Mouse (Mus musculus): ENCODE measurements around the gene Nhsl1. TPM values are rescaled to one million over a fixed set of nuclear protein-coding genes. Genes with fewer than 3 reads are reported as not detected.
"Not testable (repeated sequence)": the region's sequence is repeated elsewhere in the genome, so short reads cannot be mapped to it uniquely, and the experiment has no call there.

Gene Nhsl1
- polyA plus RNA-seq, 1 experiment from 2014 or later = 8.2 TPM

DNA sequence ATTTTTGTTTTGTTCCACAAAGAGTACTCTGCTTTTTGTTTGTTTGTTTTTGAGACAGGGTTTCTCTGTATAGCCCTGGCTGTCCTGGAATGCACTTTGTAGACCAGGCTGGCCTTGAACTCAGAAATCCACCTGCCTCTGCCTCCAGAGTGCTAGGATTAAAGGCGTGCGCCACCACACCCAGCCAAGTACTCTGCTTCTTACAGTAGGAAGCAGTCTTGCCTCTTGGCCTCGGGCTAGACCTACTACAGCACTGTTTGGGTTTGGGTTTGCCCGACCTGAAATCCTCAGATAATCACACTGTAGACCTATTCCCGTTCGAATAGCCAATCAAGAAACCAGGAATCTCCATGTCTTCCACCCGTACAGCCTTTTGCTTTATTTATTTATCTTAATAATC lies 130.1 kb downstream of the Nhsl1 start:
- 89% methylated on average over 7 of the region's 7 CpGs for WGBS
- H3K4me2 ChIP-seq; H3K27me3 ChIP-seq; ATAC-seq (ENCODE audit: insufficient number of reproducible peaks, insufficient read depth, low FRiP score, low TSS enrichment, low read depth); H3K9me3 ChIP-seq; H3K4me3 ChIP-seq; H3K9ac ChIP-seq; H3K27ac ChIP-seq; H3K36me3 ChIP-seq: not testable (repeated sequence)
- peaks cover 17% of the 10 kb centered on the region for H3K4me1 ChIP-seq

GRCm38 (mm10) chr10:18453380-18453779 lies 134.6 kb downstream of the Nhsl1 start:
- 0 out of 2 replicates have a peak, but pooled peaks have one; percentile 48 for ATAC-seq (ENCODE audit: insufficient number of reproducible peaks, insufficient read depth, low FRiP score, low TSS enrichment, low read depth)
- 26% methylated on average over 4 of the region's 4 CpGs for WGBS
- Histone ChIP-seq H3K9me3 (no peaks in the 10 kb centered on the region), H3K27me3 (no peaks in the 10 kb centered on the region), H3K27ac (0 out of 2 replicates have a peak overlapping the region, but pooled peaks have one; percentile 1), H3K9ac (no peak overlapping the region), H3K4me3 (no peak overlapping the region), H3K4me2 (no peak overlapping the region), H3K36me3 (no peaks in the 10 kb centered on the region), H3K4me1 (peaks cover 10% of the 10 kb centered on the region)

GRCm38 (mm10) chr10:18454161-18454560 lies 135.4 kb downstream of the Nhsl1 start:
- Histone ChIP-seq H3K36me3 (no peaks in the 10 kb centered on the region), H3K27ac (no peak overlapping the region), H3K27me3 (no peaks in the 10 kb centered on the region), H3K9me3 (no peaks in the 10 kb centered on the region), H3K4me3 (no peak overlapping the region), H3K4me2 (no peak overlapping the region), H3K4me1 (peaks cover 10% of the 10 kb centered on the region), H3K9ac (no peak overlapping the region)
- no peak for ATAC-seq (ENCODE audit: insufficient number of reproducible peaks, insufficient read depth, low FRiP score, low TSS enrichment, low read depth)
- 82% methylated on average over 3 of the region's 3 CpGs for WGBS

DNA sequence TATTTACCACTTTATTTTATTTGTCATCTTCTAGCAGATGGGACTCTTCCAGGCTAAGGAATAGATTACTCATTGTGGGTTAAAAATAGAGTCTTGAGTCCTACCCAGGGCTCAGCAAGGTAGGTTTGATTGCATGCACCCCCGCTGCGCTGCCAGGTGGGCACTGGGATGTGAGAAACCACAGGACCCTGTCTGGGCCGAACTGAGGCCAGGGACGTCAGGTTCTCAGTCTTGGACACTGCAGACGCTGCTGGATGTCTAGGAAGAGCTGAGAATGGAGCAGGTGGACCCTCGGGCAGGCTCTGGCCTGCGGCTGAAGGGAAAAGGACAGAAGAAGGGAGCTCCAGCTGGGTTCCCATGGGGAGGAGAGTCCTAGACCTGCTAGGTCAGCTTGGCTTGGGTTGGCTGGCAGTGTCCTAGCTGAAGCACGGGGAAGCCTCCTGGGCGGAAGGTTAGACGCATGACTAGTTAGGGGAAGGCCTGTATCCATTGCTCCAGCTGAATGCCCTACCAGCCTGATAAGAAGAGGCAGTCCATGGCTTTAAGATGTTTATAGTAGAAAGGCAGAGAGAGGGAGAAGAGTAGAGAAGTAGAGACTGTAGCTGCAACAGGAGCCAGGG lies 136.6 kb downstream of the Nhsl1 start:
- ATAC-seq (ENCODE audit: insufficient number of reproducible peaks, insufficient read depth, low FRiP score, low TSS enrichment, low read depth) = no peak
- H3K9me3 ChIP-seq = no peaks in the 10 kb centered on the region
- H3K27me3 ChIP-seq = no peaks in the 10 kb centered on the region
- H3K4me1 ChIP-seq = peaks cover 10% of the 10 kb centered on the region
- no peak overlapping the region for H3K4me2 ChIP-seq
- no peak overlapping the region for H3K9ac ChIP-seq
- 93% methylated on average over 10 of the region's 10 CpGs for WGBS
- no peak overlapping the region for H3K27ac ChIP-seq
- no peak overlapping the region for H3K4me3 ChIP-seq
- no peaks in the 10 kb centered on the region for H3K36me3 ChIP-seq

DNA sequence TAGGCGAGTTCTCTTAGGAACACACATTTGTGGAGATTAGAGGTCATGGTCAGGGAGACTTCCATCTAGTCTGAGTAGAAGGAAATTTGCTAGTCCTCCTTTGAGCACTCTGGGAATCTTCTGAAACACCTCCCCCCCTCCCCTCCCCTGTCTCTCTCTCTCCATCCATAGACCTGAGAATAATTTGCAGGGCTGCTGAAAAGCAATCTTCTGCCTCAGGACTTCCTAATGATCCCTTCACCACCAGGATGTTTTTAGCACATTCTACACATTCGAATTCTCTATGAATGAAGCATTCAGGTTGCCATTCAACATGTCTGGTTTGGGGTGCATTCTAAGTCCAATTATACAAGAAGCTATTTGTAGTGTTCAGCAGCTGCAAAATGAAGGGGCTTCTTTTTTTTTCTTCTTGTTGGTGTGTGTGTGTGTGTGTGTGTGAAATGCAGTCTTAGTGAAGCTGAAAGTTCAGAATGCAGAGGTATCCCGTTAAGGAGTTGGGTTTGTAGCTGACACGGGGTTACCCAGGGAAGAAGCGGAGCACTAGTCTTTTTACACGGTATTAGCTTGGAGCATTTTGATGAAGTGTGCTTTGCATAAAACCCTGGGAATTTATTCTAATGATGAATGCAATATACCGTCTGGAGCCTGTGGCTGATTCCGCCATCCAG lies 139.2 kb downstream of the Nhsl1 start:
- no peak for ATAC-seq (ENCODE audit: insufficient number of reproducible peaks, insufficient read depth, low FRiP score, low TSS enrichment, low read depth)
- Histone ChIP-seq H3K36me3 (no peaks in the 10 kb centered on the region), H3K4me1 (peaks cover 17% of the 10 kb centered on the region), H3K27ac (no peak overlapping the region), H3K9ac (no peak overlapping the region), H3K4me3 (no peak overlapping the region), H3K9me3 (no peaks in the 10 kb centered on the region), H3K4me2 (no peak overlapping the region), H3K27me3 (no peaks in the 10 kb centered on the region)
- 52% methylated on average over 8 of the region's 8 CpGs for WGBS

GRCm38 (mm10) chr10:18461336-18461735 lies 142.6 kb downstream of the Nhsl1 start:
- H3K4me2 ChIP-seq = no peak overlapping the region
- 93% methylated on average over 13 of the region's 13 CpGs for WGBS
- H3K4me3 ChIP-seq = no peak overlapping the region
- no peaks in the 10 kb centered on the region for H3K27me3 ChIP-seq
- ATAC-seq (ENCODE audit: insufficient number of reproducible peaks, insufficient read depth, low FRiP score, low TSS enrichment, low read depth) = no peak
- no peak overlapping the region for H3K27ac ChIP-seq
- H3K9ac ChIP-seq = no peak overlapping the region
- no peaks in the 10 kb centered on the region for H3K9me3 ChIP-seq
- peaks cover 25% of the 10 kb centered on the region for H3K4me1 ChIP-seq
- H3K36me3 ChIP-seq = no peaks in the 10 kb centered on the region

DNA sequence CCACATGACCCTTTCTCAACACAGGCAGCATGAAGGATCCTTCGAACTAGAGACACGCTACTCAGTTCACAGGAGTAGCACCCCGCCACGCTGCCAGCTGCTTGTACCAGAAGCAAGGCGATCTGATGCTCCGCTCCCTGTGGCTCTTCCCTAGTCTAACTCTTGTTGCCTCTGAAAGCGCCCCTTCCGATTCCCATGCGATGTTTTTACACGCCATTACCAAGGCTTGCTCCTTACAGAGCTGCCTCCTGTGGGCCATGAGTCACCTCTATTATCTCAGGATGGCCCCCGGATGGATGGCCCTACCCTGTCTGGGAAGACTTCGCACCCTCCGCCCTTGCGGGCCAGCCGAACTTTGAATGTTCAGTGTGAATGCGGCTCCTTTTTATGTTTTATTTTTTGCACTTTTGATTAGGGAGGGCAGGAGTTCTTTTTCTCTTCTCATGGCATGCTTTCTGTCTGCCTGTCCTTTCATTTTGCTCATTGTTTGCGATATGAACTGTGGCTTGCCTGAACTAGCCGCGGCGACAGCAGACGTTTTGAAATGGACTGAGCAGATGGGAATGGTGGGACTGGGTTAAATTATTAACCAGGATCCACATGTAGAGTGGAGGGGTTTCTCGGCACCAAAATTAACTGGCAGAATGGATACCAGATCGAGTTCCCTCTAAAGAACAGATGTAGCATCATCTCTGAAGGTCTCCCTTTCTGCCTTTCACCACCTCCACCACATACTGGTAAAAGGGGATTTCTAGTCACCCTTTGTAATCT lies 144.5 kb downstream of the Nhsl1 start:
- Histone ChIP-seq H3K27ac (no peak overlapping the region), H3K9me3 (no peaks in the 10 kb centered on the region), H3K4me3 (no peak overlapping the region), H3K4me1 (peaks cover 23% of the 10 kb centered on the region), H3K4me2 (no peak overlapping the region), H3K27me3 (no peaks in the 10 kb centered on the region), H3K9ac (no peak overlapping the region), H3K36me3 (no peaks in the 10 kb centered on the region)
- WGBS = 55% methylated on average over 23 of the region's 23 CpGs
- ATAC-seq (ENCODE audit: insufficient number of reproducible peaks, insufficient read depth, low FRiP score, low TSS enrichment, low read depth) = no peak

GRCm38 (mm10) chr10:18468396-18468795 lies 149.6 kb downstream of the Nhsl1 start:
- Histone ChIP-seq H3K4me3 (no peak overlapping the region), H3K27ac (no peak overlapping the region), H3K9ac (no peak overlapping the region), H3K4me1 (peaks cover 44% of the 10 kb centered on the region), H3K27me3 (no peaks in the 10 kb centered on the region), H3K4me2 (no peak overlapping the region), H3K9me3 (no peaks in the 10 kb centered on the region), H3K36me3 (peaks cover 6% of the 10 kb centered on the region; the same call in 1 of the 2 replicates)
- 13% methylated on average over 4 of the region's 4 CpGs for WGBS
- no peak for ATAC-seq (ENCODE audit: insufficient number of reproducible peaks, insufficient read depth, low FRiP score, low TSS enrichment, low read depth)

GRCm38 (mm10) chr10:18469279-18470135 lies 150.7 kb downstream of the Nhsl1 start:
- peak overlapping the region; percentile 16; the same call in 1 of the 2 replicates for H3K9ac ChIP-seq
- no peaks in the 10 kb centered on the region for H3K27me3 ChIP-seq
- 0 out of 2 replicates have a peak, but pooled peaks have one; percentile 53 for ATAC-seq (ENCODE audit: insufficient number of reproducible peaks, insufficient read depth, low FRiP score, low TSS enrichment, low read depth)
- H3K4me1 ChIP-seq = peaks cover 41% of the 10 kb centered on the region
- H3K9me3 ChIP-seq = no peaks in the 10 kb centered on the region
- H3K27ac ChIP-seq = no peak overlapping the region; the same call in 1 of the 2 replicates
- H3K4me2 ChIP-seq = peak overlapping the region; percentile 58
- 1% methylated on average over 17 of the region's 17 CpGs for WGBS
- peak overlapping the region; percentile 27 for H3K4me3 ChIP-seq
- peaks cover 6% of the 10 kb centered on the region; the same call in 1 of the 2 replicates for H3K36me3 ChIP-seq

DNA sequence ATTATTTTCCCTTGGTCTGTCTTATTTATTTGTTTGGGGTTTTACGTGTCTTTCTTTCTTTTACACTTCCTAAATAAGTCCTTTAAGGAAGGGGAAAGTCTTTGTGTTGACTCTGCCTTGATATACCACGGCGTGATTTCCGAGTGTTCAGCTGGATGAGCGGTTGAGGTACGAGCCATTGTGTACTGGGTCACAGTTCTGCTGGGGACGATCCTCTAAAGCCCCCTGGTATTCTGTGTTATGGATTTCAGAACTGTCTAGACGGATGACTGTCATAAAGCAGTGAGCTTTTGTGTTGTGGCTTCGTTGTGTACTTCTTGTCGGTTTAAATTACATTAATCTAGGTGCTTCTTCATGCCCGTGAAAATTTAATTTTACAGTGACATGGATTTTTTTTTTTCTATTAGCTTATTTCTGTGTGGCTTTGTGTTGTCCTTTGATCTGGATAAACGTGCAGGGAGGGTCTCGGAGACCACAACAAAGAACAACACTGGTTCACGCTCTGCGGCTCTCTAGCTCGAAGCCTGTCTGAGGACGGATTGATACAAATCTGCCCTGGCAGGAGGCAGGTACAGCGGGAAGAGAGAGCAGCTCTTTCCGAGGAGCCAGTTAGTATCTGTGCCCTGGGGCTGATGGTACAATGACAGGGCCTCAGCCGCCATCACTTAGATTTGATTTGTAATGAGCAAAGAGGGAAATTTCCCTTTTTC lies 151.7 kb downstream of the Nhsl1 start:
- no peak for ATAC-seq (ENCODE audit: insufficient number of reproducible peaks, insufficient read depth, low FRiP score, low TSS enrichment, low read depth)
- H3K4me3 ChIP-seq = peak overlapping the region; percentile 16; the same call in 1 of the 2 replicates
- H3K9ac ChIP-seq = no peak overlapping the region
- H3K9me3 ChIP-seq = no peaks in the 10 kb centered on the region
- peak overlapping the region; percentile 58 for H3K4me2 ChIP-seq
- peaks cover 44% of the 10 kb centered on the region for H3K4me1 ChIP-seq
- H3K27ac ChIP-seq = no peak overlapping the region
- whole genome bisulfite sequencing = 17% methylated on average over 20 of the region's 20 CpGs
- H3K27me3 ChIP-seq = no peaks in the 10 kb centered on the region
- H3K36me3 ChIP-seq = peaks cover 6% of the 10 kb centered on the region; the same call in 1 of the 2 replicates
